Mouse (Mus musculus) bone marrow, adult 2 months (tissue): Measurements from ENCODE around the gene Fxyd5.

Source experiments
- CTCF ChIP-seq: fragments of 200-500 bp; IDR thresholded peaks from 2 replicates; pipeline ENCODE4 v1.5.1; 2011; ENCODE audit warnings: low read length, control low read depth; ENCODE audit not compliant: control insufficient read depth, insufficient read depth
- POLR2A ChIP-seq: fragments of 200-500 bp; IDR thresholded peaks from 2 replicates; pipeline ENCODE4 v1.6.1; 2011; ENCODE audit warnings: low read depth, mild to moderate bottlenecking, control low read depth, low read length, borderline replicate concordance; ENCODE audit not compliant: control insufficient read depth

DNA sequence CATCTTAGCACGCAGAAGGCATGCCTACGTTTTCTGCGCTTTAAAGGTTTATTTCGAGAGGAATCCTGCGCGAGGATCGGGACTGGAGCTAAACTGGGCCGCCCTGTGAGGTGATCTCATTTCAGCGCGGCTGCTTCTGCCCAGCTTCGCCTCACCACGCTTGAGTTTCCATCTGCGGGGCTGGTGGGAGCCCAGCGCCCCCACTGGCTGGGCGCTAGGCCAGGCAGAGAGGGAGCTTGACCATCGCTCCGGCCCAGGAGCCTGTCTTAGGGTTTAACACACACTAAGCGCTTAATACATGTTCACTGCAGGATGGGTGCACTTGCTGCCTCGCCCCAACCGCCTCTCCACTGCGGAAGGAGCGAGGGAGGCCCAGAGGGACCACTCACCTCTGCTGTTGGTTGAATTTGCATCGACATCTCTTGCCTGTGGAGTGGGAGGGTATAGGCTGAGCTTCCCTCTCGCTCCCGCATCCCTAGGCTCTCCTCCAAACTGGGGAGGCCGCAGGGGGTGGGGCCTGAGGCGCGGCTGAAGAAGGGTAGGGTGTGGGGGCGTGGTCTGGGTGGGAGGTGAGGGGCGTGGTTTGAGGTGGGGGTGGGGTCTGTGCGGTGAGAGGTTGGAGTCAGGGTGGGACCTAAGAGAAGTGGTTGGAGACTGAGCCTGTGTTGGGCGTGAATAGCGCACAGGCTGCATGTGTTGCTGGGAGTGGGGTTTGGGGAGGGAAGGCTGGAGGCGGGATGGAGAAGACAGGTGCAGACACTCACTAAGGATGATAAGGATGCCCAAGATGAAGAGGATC lies 10.6 kb upstream of the Fxyd5 start:
- TF ChIP-seq POLR2A = no peak
- no peak for TF ChIP-seq CTCF
